Mouse (Mus musculus) liver, embryonic 14.5 days (tissue): ENCODE data around the gene Spink2. TPM values are rescaled to one million over a fixed set of nuclear protein-coding genes. Genes with fewer than 3 reads are reported as not detected.

Experiments
- ATAC-seq: fragments of 200-750 bp; cut with Nextera tagmentation; 2 replicates; pipeline ENCODE4 v1.8.0; 2017; ENCODE audit warnings: moderate number of reproducible peaks, mild to moderate bottlenecking, moderate library complexity; ENCODE audit not compliant: insufficient read depth
- DNase-seq, 3 experiments: peaks; one replicate each; pipeline ENCODE4 v3.0.0-alpha.2; 2012 to 2013; ENCODE audit warnings: low read depth in 3 of 3, low spot score in 3 of 3
- H3K27ac ChIP-seq: fragments of 300-500 bp; sonication (generic); 2 replicates; pipeline ENCODE4 v1.5.1; 2014; ENCODE audit warnings: moderate library complexity, mild to moderate bottlenecking, control low read depth, inconsistent platforms
- H3K27me3 ChIP-seq: fragments of 300-500 bp; sonication (generic); 2 replicates; pipeline ENCODE4 v1.6.1; 2014; ENCODE audit warnings: mild to moderate bottlenecking, low read length, moderate library complexity; ENCODE audit not compliant: control insufficient read depth, insufficient read depth
- H3K36me3 ChIP-seq: fragments of 300-500 bp; sonication (generic); replicated peaks from 2 replicates; pipeline ENCODE4 v1.6.1; 2014; ENCODE audit warnings: low read depth; ENCODE audit not compliant: control insufficient read depth, insufficient read depth
- H3K4me1 ChIP-seq, 2 experiments: fragments of 200-500 bp in 1 of 2; fragments of 300-500 bp in 1 of 2; sonication (generic) in 1 of 2; replicated peaks; 2 replicates each; pipeline ENCODE4 v1.6.1; 2012 to 2014; ENCODE audit warnings: antibody characterized with exemption in 1 of 2, inconsistent platforms in 1 of 2, low read length in 1 of 2; ENCODE audit not compliant: control insufficient read depth in 2 of 2, insufficient read depth in 2 of 2
- H3K4me2 ChIP-seq: fragments of 300-500 bp; sonication (generic); 2 replicates; pipeline ENCODE4 v1.6.1; 2014; ENCODE audit warnings: low read depth, mild to moderate bottlenecking, control low read depth, moderate library complexity
- H3K4me3 ChIP-seq, 2 experiments: fragments of 200-500 bp in 1 of 2; fragments of 300-500 bp in 1 of 2; sonication (generic) in 1 of 2; 2 replicates each; pipeline ENCODE4 v1.5.1; 2012 to 2014; ENCODE audit warnings: low read depth in 2 of 2, low read length in 2 of 2, mild to moderate bottlenecking in 2 of 2, control low read depth in 1 of 2, inconsistent platforms in 1 of 2, moderate library complexity in 1 of 2; ENCODE audit not compliant: insufficient read depth in 1 of 2
- H3K9ac ChIP-seq: fragments of 300-500 bp; sonication (generic); replicated peaks from 2 replicates; pipeline ENCODE4 v1.6.1; 2014; ENCODE audit warnings: mild to moderate bottlenecking, control low read depth, moderate library complexity
- H3K9me3 ChIP-seq: fragments of 300-500 bp; sonication (generic); 2 replicates; pipeline ENCODE4 v1.6.1; 2016; ENCODE audit warnings: low read length, mixed read lengths; ENCODE audit not compliant: control insufficient read depth
- CTCF ChIP-seq: IDR thresholded peaks from 2 replicates; pipeline ENCODE4 v1.5.1; 2016; ENCODE audit warnings: antibody characterized with exemption, low read depth, control low read depth
- EP300 ChIP-seq: IDR thresholded peaks from 2 replicates; pipeline ENCODE4 v1.6.1; 2016; ENCODE audit warnings: antibody characterized with exemption, low read depth
- WGBS: fragments of 180-500 bp; shearing (Covaris S2); extraction: QIAGEN DNeasy Blood & Tissue Kit; methylation state at CpG from one replicate; pipeline ENCODE4 v1.1.7; 2014; ENCODE audit not compliant: insufficient replicate concordance; 5-methylcytosine and 5-hydroxymethylcytosine counted together
- polyA plus RNA-seq, 2 experiments: library from polyadenylated mRNA; depleted of rRNA in 1 of 2; stranded (reverse) in 1 of 2; unstranded in 1 of 2; fragments of >200 nt; fragmentation: Nextera tagmentation in 1 of 2; extraction: Ambion mirVana in 1 of 2; gene quantifications; 2 replicates each; pipeline versions ENCODE4 v1.2.1 to v1.2.3; 2012 to 2014

Gene Spink2
- polyA plus RNA-seq, 2 experiments = 0.07 TPM; not detected in 1

DNA sequence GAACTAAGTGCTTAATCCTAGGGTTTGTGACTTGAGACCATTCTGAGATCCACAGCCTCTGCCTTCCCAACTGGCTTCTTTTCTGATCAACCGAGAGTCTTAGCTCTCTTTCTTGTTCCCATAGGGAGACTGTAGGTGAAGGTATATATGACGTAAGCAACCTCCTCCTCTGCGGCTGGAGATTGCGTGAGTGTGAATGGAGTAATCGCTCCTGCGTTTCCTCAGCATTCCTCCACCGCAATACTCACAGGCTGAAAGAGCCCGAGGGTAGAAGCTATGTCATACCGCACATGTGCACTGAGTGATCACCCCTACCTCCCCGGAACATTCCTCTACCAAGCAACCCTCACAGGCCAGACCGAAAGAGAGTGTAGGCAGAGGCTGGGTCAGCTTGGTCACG is 55.7 kb downstream of the Spink2 start:
- Histone ChIP-seq H3K36me3 (no peaks in the 10 kb centered on the region), H3K27me3 (no peaks in the 10 kb centered on the region), H3K4me1 (peaks cover 0 to 13% of the 10 kb centered on the region in 2 experiments; a peak in 2 of 4 replicates), H3K4me3 (no peak overlapping the region), H3K4me2 (no peak overlapping the region), H3K9me3 (no peaks in the 10 kb centered on the region), H3K9ac (no peak overlapping the region), H3K27ac (no peak overlapping the region)
- DNase-seq (no peak), ATAC-seq (no peak)
- 76% methylated on average over 12 of the region's 12 CpGs for WGBS
- TF ChIP-seq EP300 (no peak), CTCF (no peak)

Other genes starting within 250 kb of the Spink2 start
- gene Srp72, start 236.8 kb downstream of the Spink2 start, polyA plus RNA-seq (2012; rRNA removed) = 23.7 and 32.3 TPM in 2 replicates
- gene Srp72, start 236.8 kb downstream of the Spink2 start, polyA plus RNA-seq (2014; fragmentation: Nextera tagmentation; extraction: Ambion mirVana) = 44.8 and 45.5 TPM in 2 replicates
- gene Arl9, start 207.4 kb downstream of the Spink2 start, polyA plus RNA-seq (2012; rRNA removed) = 0.38 and 0.40 TPM in 2 replicates
- gene Arl9, start 207.4 kb downstream of the Spink2 start, polyA plus RNA-seq (2014; fragmentation: Nextera tagmentation; extraction: Ambion mirVana) = not detected in 2 replicates
- 0.18 and 0.24 TPM in 2 replicates for gene Thegl, start 195.4 kb downstream of the Spink2 start, polyA plus RNA-seq (2012; rRNA removed)
- 0.33 and 0.43 TPM in 2 replicates for gene Thegl, start 195.4 kb downstream of the Spink2 start, polyA plus RNA-seq (2014; fragmentation: Nextera tagmentation; extraction: Ambion mirVana)
- gene Hopx, start 96.3 kb downstream of the Spink2 start, polyA plus RNA-seq (2012; rRNA removed) = 0.51 and 0.74 TPM in 2 replicates
- 0.19 TPM in 1 of 2 replicates, not detected in the other for gene Hopx, start 96.3 kb downstream of the Spink2 start, polyA plus RNA-seq (2014; fragmentation: Nextera tagmentation; extraction: Ambion mirVana)
- 2.6 and 3.5 TPM in 2 replicates for gene Rest, start 54.0 kb upstream of the Spink2 start, polyA plus RNA-seq (2012; rRNA removed)
- 6.6 and 6.8 TPM in 2 replicates for gene Rest, start 54.0 kb upstream of the Spink2 start, polyA plus RNA-seq (2014; fragmentation: Nextera tagmentation; extraction: Ambion mirVana)
- 9.3 and 11.4 TPM in 2 replicates for gene Noa1, start 98.6 kb upstream of the Spink2 start, polyA plus RNA-seq (2012; rRNA removed)
- 14.0 and 16.1 TPM in 2 replicates for gene Noa1, start 98.6 kb upstream of the Spink2 start, polyA plus RNA-seq (2014; fragmentation: Nextera tagmentation; extraction: Ambion mirVana)
- 15.0 and 25.7 TPM in 2 replicates for gene Polr2b, start 98.7 kb upstream of the Spink2 start, polyA plus RNA-seq (2012; rRNA removed)
- gene Polr2b, start 98.7 kb upstream of the Spink2 start, polyA plus RNA-seq (2014; fragmentation: Nextera tagmentation; extraction: Ambion mirVana) = 33.6 and 34.8 TPM in 2 replicates
- 8.6 and 14.5 TPM in 2 replicates for gene Igfbp7, start 196.6 kb upstream of the Spink2 start, polyA plus RNA-seq (2012; rRNA removed)
- 16.7 and 17.7 TPM in 2 replicates for gene Igfbp7, start 196.6 kb upstream of the Spink2 start, polyA plus RNA-seq (2014; fragmentation: Nextera tagmentation; extraction: Ambion mirVana)